Mouse (Mus musculus): ENCODE data around the gene Abcb1a.
A peak's percentile ranks its signal among the peaks of the same experiment; 100 is the strongest.

Gene Abcb1a

GRCm38 (mm10) chr5:8659911-8660737, at the start of gene Abcb1a:
Abcb1a (plus strand) TSS chr5:8660077.
- DNase-seq, result no peak

GRCm38 (mm10) chr5:8622071-8622595, 37.7 kb upstream of the Abcb1a start:
- peak; percentile 58 for DNase-seq

- peak; percentile 94 for DNase-seq
Measured at GRCm38 (mm10) chr5:8622596-8623231, 37.2 kb upstream of the Abcb1a start, which contains the start of gene Rundc3b. Rundc3b (minus strand) TSS chr5:8622952.

- DNase-seq, result no peak
Measured at GRCm38 (mm10) chr5:8632901-8633300, 27.0 kb upstream of the Abcb1a start.

GRCm38 (mm10) chr5:8634489-8634975, 25.3 kb upstream of the Abcb1a start:
- DNase-seq, result no peak

- DNase-seq, result no peak
Measured at GRCm38 (mm10) chr5:8648300-8648699, 11.6 kb upstream of the Abcb1a start.

- no peak for DNase-seq
Measured at GRCm38 (mm10) chr5:8648774-8649173, 11.1 kb upstream of the Abcb1a start.

- DNase-seq, result no peak
Measured at GRCm38 (mm10) chr5:8652085-8652484, 7.8 kb upstream of the Abcb1a start.

- DNase-seq, result no peak
Measured at GRCm38 (mm10) chr5:8660738-8661151, 868 bp downstream of the Abcb1a start.

GRCm38 (mm10) chr5:8664678-8665077, 4.8 kb downstream of the Abcb1a start:
- no peak for DNase-seq

- DNase-seq, result no peak
Measured at GRCm38 (mm10) chr5:8667758-8668474, 8.0 kb downstream of the Abcb1a start.

GRCm38 (mm10) chr5:8669606-8670005, 9.7 kb downstream of the Abcb1a start:
- no peak for DNase-seq

GRCm38 (mm10) chr5:8675262-8675951, 15.5 kb downstream of the Abcb1a start:
- no peak for DNase-seq

GRCm38 (mm10) chr5:8675952-8676262, 16.0 kb downstream of the Abcb1a start:
- no peak for DNase-seq

- no peak for DNase-seq
Measured at GRCm38 (mm10) chr5:8681166-8681565, 21.3 kb downstream of the Abcb1a start.

- DNase-seq, result no peak
Measured at GRCm38 (mm10) chr5:8683686-8684085, 23.8 kb downstream of the Abcb1a start.

- DNase-seq, result no peak
Measured at GRCm38 (mm10) chr5:8686071-8686470, 26.2 kb downstream of the Abcb1a start.

GRCm38 (mm10) chr5:8687550-8687949, 27.7 kb downstream of the Abcb1a start:
- no peak for DNase-seq

- no peak for DNase-seq
Measured at GRCm38 (mm10) chr5:8716061-8716460, 56.2 kb downstream of the Abcb1a start.

- no peak for DNase-seq
Measured at GRCm38 (mm10) chr5:8719556-8719955, 59.7 kb downstream of the Abcb1a start.

GRCm38 (mm10) chr5:8722224-8722623, 62.3 kb downstream of the Abcb1a start:
- DNase-seq, result no peak

- no peak for DNase-seq
Measured at GRCm38 (mm10) chr5:8722867-8723266, 63.0 kb downstream of the Abcb1a start.

- DNase-seq, result no peak
Measured at GRCm38 (mm10) chr5:8727760-8728159, 67.9 kb downstream of the Abcb1a start.
